Mouse (Mus musculus): ENCODE data around the gene Lrrc28. TPM values are rescaled to one million over a fixed set of nuclear protein-coding genes. Genes with fewer than 3 reads are reported as not detected.

The Lrrc28 gene
- polyA plus RNA-seq, 1 experiment from 2014 or later: 23.5 TPM

Other genes starting within 250 kb of the Lrrc28 start
- gene Ttc23, start 2.1 kb upstream of the Lrrc28 start, polyA plus RNA-seq (2015; fragmentation: Nextera tagmentation; extraction: Ambion mirVana): 44.9 and 45.3 TPM in 2 replicates
- gene Synm, start 114.5 kb upstream of the Lrrc28 start, polyA plus RNA-seq (2015; fragmentation: Nextera tagmentation; extraction: Ambion mirVana): 0.76 and 0.79 TPM in 2 replicates

Data from embryonic facial prominence, embryonic 13.5 days (tissue).